Mouse (Mus musculus): ENCODE results near the gene Slc16a12. TPM values are rescaled to one million over a fixed set of nuclear protein-coding genes. Genes with fewer than 3 reads are reported as not detected.

The Slc16a12 gene
- polyA plus RNA-seq, 1 experiment from 2014 or later = 10.6 TPM

DNA sequence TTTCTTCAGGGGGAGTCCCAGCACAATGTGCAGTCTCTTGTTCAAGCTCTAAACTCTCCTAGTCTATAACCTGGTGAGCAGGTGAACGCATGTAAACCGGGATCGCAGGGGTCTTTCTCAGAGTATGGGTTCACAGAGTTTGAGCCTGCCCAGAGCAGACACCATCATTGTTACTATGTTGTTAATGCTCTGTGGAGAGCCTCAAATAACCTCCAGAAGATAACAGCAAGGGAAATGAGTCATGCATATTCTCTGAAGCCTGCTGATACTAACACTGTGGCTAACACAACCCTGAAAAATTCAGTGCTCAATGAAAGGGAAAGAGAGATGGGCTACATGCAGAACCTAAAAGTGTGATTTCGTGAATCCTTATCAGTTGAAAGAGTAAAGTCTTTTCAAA lies 68.7 kb downstream of the Slc16a12 start:
- Histone ChIP-seq H3K27ac (ENCODE audit: low read length) (no peak overlapping the region), H3K4me3 (ENCODE audit: low read length) (no peak overlapping the region), H3K27me3 (ENCODE audit: control insufficient read depth, insufficient read depth, low read length) (no peaks in the 10 kb centered on the region), H3K9ac (ENCODE audit: low read length) (no peak overlapping the region), H3K36me3 (ENCODE audit: control insufficient read depth, insufficient read depth) (no peaks in the 10 kb centered on the region), H3K9me3 (replicated peaks; ENCODE audit: control insufficient read depth, low read length) (no peaks in the 10 kb centered on the region), H3K4me1 (ENCODE audit: control insufficient read depth, insufficient read depth, low read length) (peaks cover 4% of the 10 kb centered on the region; the same call in 1 of the 2 replicates), H3K4me2 (ENCODE audit: low read depth, low read length) (no peak overlapping the region)
- 44% methylated on average over 4 of the region's 4 CpGs for WGBS
- ATAC-seq (replicated peaks; ENCODE audit: extremely low read depth, insufficient read depth, low FRiP score) = peak; percentile 70; the same call in 1 of the 2 replicates

DNA sequence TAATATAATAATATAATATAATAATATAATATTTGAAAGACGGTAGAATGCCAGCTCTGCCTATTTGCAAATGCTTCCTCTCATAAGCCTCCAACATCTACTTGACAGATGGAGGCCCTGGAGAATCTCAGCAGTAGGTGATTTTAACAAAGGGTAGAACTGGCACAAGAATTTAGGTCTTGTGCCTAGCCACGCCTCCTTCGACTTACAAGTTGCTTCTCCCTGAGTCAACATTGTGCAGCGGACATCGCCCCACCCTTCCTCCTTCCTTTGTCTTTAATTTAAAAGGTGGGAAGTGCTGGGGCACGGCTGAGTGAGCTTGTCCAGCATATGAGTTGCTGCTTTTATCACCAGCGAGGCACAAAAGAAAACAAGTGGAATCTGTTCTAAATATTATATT lies 73.6 kb downstream of the Slc16a12 start:
- Histone ChIP-seq H3K9ac (ENCODE audit: low read length) (no peak overlapping the region), H3K27ac (ENCODE audit: low read length) (no peak overlapping the region), H3K4me1 (ENCODE audit: control insufficient read depth, insufficient read depth, low read length) (peaks cover 3% of the 10 kb centered on the region; the same call in 1 of the 2 replicates), H3K9me3 (replicated peaks; ENCODE audit: control insufficient read depth, low read length) (no peaks in the 10 kb centered on the region), H3K36me3 (ENCODE audit: control insufficient read depth, insufficient read depth) (no peaks in the 10 kb centered on the region), H3K4me2 (ENCODE audit: low read depth, low read length) (no peak overlapping the region), H3K27me3 (ENCODE audit: control insufficient read depth, insufficient read depth, low read length) (no peaks in the 10 kb centered on the region), H3K4me3 (ENCODE audit: low read length) (no peak overlapping the region)
- ATAC-seq (replicated peaks; ENCODE audit: extremely low read depth, insufficient read depth, low FRiP score) = no peak
- WGBS = 60% methylated on average over 7 of the region's 7 CpGs

DNA sequence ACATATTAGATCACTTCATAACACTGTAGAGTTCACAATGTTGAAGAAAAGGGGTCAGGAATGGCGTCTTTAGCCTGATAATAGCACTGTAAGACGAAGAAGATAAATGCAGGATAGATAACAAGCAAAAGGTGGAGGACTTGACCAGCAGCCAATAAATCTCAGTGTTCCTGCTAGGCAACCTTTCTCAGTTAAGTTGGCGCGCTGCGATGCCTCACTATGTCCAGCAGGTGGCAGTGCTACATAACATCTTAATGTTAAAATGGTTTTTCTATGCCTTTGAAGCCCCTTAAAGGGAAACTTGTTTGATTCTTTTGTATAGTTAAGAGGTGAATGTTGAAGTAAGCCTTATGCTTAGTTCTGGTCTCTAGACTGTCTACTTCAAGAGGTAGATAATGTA lies 81.0 kb downstream of the Slc16a12 start:
- Histone ChIP-seq H3K9ac (ENCODE audit: low read length) (no peak overlapping the region), H3K27ac (ENCODE audit: low read length) (no peak overlapping the region), H3K36me3 (ENCODE audit: control insufficient read depth, insufficient read depth) (no peaks in the 10 kb centered on the region), H3K4me1 (ENCODE audit: control insufficient read depth, insufficient read depth, low read length) (0 out of 2 replicates have a peak, but pooled peaks cover 4% of the 10 kb centered on the region), H3K4me3 (ENCODE audit: low read length) (no peak overlapping the region), H3K27me3 (ENCODE audit: control insufficient read depth, insufficient read depth, low read length) (no peaks in the 10 kb centered on the region), H3K9me3 (replicated peaks; ENCODE audit: control insufficient read depth, low read length) (no peaks in the 10 kb centered on the region), H3K4me2 (ENCODE audit: low read depth, low read length) (no peak overlapping the region)
- no peak for ATAC-seq (replicated peaks; ENCODE audit: extremely low read depth, insufficient read depth, low FRiP score)
- WGBS = 0% methylated on average over 5 of the region's 5 CpGs

DNA sequence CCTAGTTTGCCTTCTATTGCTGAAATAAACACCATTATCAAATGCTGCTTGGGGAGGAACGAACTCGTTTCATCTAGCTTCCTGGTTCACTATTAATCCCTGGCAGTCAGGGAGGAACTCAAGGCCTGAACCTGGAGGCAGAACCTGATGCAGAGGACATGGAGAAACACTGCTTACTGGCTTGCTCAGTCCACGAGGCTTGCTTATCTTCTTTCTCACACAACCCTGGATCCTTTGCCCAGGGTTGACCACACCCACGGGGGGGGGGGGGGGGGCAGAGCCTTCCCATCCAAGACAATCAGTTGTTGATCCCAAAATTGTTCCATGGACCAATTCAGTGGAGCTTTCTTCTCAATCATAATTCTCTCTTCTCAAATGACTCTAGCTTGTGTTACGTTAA lies 84.3 kb downstream of the Slc16a12 start:
- H3K27me3 ChIP-seq (ENCODE audit: control insufficient read depth, insufficient read depth, low read length) = no peaks in the 10 kb centered on the region
- no peaks in the 10 kb centered on the region for H3K36me3 ChIP-seq (ENCODE audit: control insufficient read depth, insufficient read depth)
- 0 out of 2 replicates have a peak, but pooled peaks cover 4% of the 10 kb centered on the region for H3K4me1 ChIP-seq (ENCODE audit: control insufficient read depth, insufficient read depth, low read length)
- no peaks in the 10 kb centered on the region for H3K9me3 ChIP-seq (replicated peaks; ENCODE audit: control insufficient read depth, low read length)
- peak overlapping the region; percentile 72 for H3K4me2 ChIP-seq (ENCODE audit: low read depth, low read length)
- no peak overlapping the region for H3K4me3 ChIP-seq (ENCODE audit: low read length)
- 45% methylated on average over 5 of the region's 5 CpGs for WGBS
- H3K27ac ChIP-seq (ENCODE audit: low read length) = peak overlapping the region; percentile 65
- no peak for ATAC-seq (replicated peaks; ENCODE audit: extremely low read depth, insufficient read depth, low FRiP score)
- 0 out of 2 replicates have a peak overlapping the region, but pooled peaks have one; percentile 21 for H3K9ac ChIP-seq (ENCODE audit: low read length)

DNA sequence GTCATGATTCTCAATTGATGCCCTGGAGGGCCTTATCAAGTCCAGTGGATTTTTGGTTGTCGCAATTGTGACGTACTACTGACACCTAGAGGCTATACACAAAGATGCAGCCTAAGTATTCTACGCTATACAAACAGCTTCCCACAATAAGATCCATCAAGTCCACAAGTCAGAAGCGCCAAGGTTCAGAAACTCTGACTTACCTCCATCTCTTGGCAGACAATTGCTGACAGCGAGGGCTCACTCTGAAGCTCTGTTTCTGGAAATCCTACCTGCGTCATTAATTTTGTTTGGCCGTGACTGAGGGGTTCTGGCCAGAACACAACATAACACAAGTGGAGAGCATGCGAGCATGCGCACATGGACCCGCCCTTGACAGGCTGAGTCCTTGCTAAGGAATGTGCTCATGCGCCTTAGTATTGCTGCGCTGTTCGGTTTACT lies 85.0 kb downstream of the Slc16a12 start:
- H3K9me3 ChIP-seq (replicated peaks; ENCODE audit: control insufficient read depth, low read length) = no peaks in the 10 kb centered on the region
- peak overlapping the region; percentile 72 for H3K4me2 ChIP-seq (ENCODE audit: low read depth, low read length)
- H3K36me3 ChIP-seq (ENCODE audit: control insufficient read depth, insufficient read depth) = no peaks in the 10 kb centered on the region
- peak overlapping the region; percentile 70 for H3K9ac ChIP-seq (ENCODE audit: low read length)
- ATAC-seq (replicated peaks; ENCODE audit: extremely low read depth, insufficient read depth, low FRiP score) = peak; percentile 97
- 0 out of 2 replicates have a peak, but pooled peaks cover 4% of the 10 kb centered on the region for H3K4me1 ChIP-seq (ENCODE audit: control insufficient read depth, insufficient read depth, low read length)
- H3K27me3 ChIP-seq (ENCODE audit: control insufficient read depth, insufficient read depth, low read length) = no peaks in the 10 kb centered on the region
- H3K27ac ChIP-seq (ENCODE audit: low read length) = peak overlapping the region; percentile 78
- peak overlapping the region; percentile 61 for H3K4me3 ChIP-seq (ENCODE audit: low read length)
- WGBS = 9% methylated on average over 13 of the region's 13 CpGs

DNA sequence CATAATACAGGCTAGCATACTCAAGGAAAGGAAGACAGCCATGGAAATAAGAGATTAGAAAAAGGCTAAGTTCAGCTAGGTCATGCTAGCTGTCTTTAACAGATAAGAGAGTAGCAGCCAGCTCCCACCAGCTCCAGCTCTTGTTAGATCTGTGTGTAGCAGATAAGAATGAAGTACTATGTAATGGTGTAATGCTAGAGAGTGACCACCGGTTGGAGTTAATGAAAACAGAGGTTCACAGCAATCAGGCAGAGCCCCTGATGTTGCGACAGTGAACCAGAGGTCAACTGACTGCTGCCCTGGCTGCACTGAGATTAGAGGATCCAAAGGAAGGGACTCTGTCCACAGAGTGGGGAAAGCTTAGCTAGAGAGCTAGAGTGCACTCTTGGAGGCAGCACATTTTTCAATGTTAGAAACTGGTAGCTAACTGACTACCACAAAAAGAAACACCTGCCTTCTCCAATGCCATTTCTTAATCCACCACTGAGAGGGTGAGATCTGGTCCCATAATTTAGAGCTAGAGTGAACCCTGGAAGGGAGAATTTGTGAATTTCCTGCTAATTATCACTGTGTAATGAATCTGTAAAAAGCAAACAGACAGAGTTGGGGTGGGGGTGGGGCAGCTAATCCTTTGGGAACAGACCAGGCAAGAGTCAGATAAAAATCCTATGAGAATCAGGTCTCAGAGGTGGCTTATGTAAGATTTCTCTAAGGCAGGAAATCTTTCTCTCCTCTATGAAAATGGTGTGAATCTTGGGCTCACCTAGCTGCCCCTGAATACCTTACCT lies 90.4 kb downstream of the Slc16a12 start:
- no peak overlapping the region for H3K27ac ChIP-seq (ENCODE audit: low read length)
- no peaks in the 10 kb centered on the region for H3K9me3 ChIP-seq (replicated peaks; ENCODE audit: control insufficient read depth, low read length)
- no peak overlapping the region for H3K4me2 ChIP-seq (ENCODE audit: low read depth, low read length)
- no peaks in the 10 kb centered on the region for H3K27me3 ChIP-seq (ENCODE audit: control insufficient read depth, insufficient read depth, low read length)
- H3K4me1 ChIP-seq (ENCODE audit: control insufficient read depth, insufficient read depth, low read length) = peaks cover 6% of the 10 kb centered on the region
- H3K4me3 ChIP-seq (ENCODE audit: low read length) = no peak overlapping the region
- H3K9ac ChIP-seq (ENCODE audit: low read length) = no peak overlapping the region
- no peaks in the 10 kb centered on the region for H3K36me3 ChIP-seq (ENCODE audit: control insufficient read depth, insufficient read depth)
- WGBS = 14% methylated on average over 2 of the region's 2 CpGs
- ATAC-seq (replicated peaks; ENCODE audit: extremely low read depth, insufficient read depth, low FRiP score) = peak; percentile 55

DNA sequence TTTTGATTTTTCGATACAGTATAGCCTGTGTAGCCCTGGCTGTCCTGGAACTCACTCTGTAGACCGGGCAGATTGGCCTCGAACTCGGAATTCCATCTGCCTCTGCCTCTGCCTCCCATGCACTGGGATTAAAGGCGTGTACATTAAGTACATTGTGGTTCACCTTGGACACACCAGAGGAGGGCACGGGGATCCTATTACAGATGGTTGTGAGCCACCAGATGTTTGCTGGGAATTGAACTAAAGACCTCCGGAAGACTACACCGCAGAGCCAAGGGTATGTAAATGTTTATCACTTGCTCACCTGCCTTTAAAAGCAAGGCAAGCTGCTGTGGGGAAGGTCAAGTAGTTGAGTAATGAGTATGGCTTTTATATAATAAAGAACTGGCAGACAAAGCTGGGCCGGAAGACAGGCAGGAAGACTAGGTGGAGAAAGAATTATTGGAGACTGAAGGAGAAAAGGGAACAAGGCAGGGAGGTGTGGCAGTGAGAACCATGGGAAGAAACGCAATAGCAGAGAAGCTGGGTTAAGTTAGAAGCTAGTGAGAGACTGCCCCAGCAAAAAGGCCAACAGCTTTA lies 91.8 kb downstream of the Slc16a12 start:
- Histone ChIP-seq H3K4me1 (ENCODE audit: control insufficient read depth, insufficient read depth, low read length) (peaks cover 6% of the 10 kb centered on the region), H3K9me3 (replicated peaks; ENCODE audit: control insufficient read depth, low read length) (no peaks in the 10 kb centered on the region), H3K9ac (ENCODE audit: low read length) (no peak overlapping the region), H3K27ac (ENCODE audit: low read length) (no peak overlapping the region), H3K4me3 (ENCODE audit: low read length) (no peak overlapping the region), H3K27me3 (ENCODE audit: control insufficient read depth, insufficient read depth, low read length) (no peaks in the 10 kb centered on the region), H3K36me3 (ENCODE audit: control insufficient read depth, insufficient read depth) (no peaks in the 10 kb centered on the region), H3K4me2 (ENCODE audit: low read depth, low read length) (no peak overlapping the region)
- no peak for ATAC-seq (replicated peaks; ENCODE audit: extremely low read depth, insufficient read depth, low FRiP score)
- 82% methylated on average over 10 of the region's 10 CpGs for WGBS

DNA sequence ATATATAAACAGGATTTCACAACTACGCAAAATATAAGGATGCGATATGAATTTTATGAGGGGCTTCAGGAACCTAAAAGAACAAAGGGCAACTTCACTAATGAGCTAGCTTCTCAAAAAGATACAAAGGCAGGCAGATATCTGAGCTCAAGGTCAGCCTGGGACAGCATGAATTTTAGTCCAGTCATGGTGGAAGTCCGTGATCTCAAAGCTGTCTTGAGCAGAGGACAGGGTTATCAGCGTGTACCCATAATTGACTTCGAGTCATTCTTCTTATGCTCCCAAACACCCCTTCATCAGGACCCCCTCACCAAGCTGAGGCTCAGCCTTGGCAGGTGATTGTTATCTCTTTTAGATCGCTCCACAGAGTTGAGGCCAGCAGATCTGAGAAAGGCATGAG lies 96.1 kb downstream of the Slc16a12 start:
- H3K9me3 ChIP-seq (replicated peaks; ENCODE audit: control insufficient read depth, low read length) = no peaks in the 10 kb centered on the region
- H3K4me1 ChIP-seq (ENCODE audit: control insufficient read depth, insufficient read depth, low read length) = no peaks in the 10 kb centered on the region
- H3K27ac ChIP-seq (ENCODE audit: low read length) = no peak overlapping the region
- H3K4me2 ChIP-seq (ENCODE audit: low read depth, low read length) = no peak overlapping the region
- WGBS = 73% methylated on average over 6 of the region's 6 CpGs
- H3K36me3 ChIP-seq (ENCODE audit: control insufficient read depth, insufficient read depth) = no peaks in the 10 kb centered on the region
- no peaks in the 10 kb centered on the region for H3K27me3 ChIP-seq (ENCODE audit: control insufficient read depth, insufficient read depth, low read length)
- H3K9ac ChIP-seq (ENCODE audit: low read length) = no peak overlapping the region
- no peak overlapping the region for H3K4me3 ChIP-seq (ENCODE audit: low read length)
- ATAC-seq (replicated peaks; ENCODE audit: extremely low read depth, insufficient read depth, low FRiP score) = no peak

DNA sequence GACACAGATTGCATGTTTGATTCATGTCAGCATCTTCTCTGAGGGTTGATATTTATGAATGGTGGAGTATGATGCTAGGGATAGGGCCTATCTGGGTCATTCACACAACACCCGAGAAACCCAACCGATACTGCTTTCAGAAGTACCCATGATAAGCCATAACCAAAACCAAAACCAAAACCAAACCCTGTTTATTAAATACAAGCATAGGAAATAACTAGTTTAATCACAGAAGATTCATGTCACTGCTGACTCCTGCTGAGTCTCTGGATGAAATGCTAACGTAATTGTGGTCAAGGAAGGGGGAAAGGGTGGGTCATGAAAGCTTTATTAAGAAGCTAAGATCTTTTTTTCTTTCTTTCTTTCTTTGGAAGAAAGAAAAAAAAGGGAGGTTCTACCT lies 96.8 kb downstream of the Slc16a12 start:
- no peaks in the 10 kb centered on the region for H3K9me3 ChIP-seq (replicated peaks; ENCODE audit: control insufficient read depth, low read length)
- 88% methylated on average over 3 of the region's 3 CpGs for WGBS
- no peak overlapping the region for H3K9ac ChIP-seq (ENCODE audit: low read length)
- H3K4me1 ChIP-seq (ENCODE audit: control insufficient read depth, insufficient read depth, low read length) = no peaks in the 10 kb centered on the region
- H3K27ac ChIP-seq (ENCODE audit: low read length) = no peak overlapping the region
- ATAC-seq (replicated peaks; ENCODE audit: extremely low read depth, insufficient read depth, low FRiP score) = no peak
- no peaks in the 10 kb centered on the region for H3K27me3 ChIP-seq (ENCODE audit: control insufficient read depth, insufficient read depth, low read length)
- no peak overlapping the region for H3K4me2 ChIP-seq (ENCODE audit: low read depth, low read length)
- no peak overlapping the region for H3K4me3 ChIP-seq (ENCODE audit: low read length)
- H3K36me3 ChIP-seq (ENCODE audit: control insufficient read depth, insufficient read depth) = no peaks in the 10 kb centered on the region
